Mouse (Mus musculus) neural tube, embryonic 14.5 days (tissue): Measurements from ENCODE around the gene Iscu. TPM values are rescaled to one million over a fixed set of nuclear protein-coding genes. Genes with fewer than 3 reads are reported as not detected.
"Not testable (repeated sequence)": the region's sequence is repeated elsewhere in the genome, so short reads cannot be mapped to it uniquely, and the experiment has no call there.

Experiments used
- ATAC-seq: fragments of 200-750 bp; cut with Nextera tagmentation; 2 replicates; pipeline ENCODE4 v1.8.0; 2017; ENCODE audit warnings: low read depth, mild to moderate bottlenecking, moderate TSS enrichment, moderate library complexity
- H3K27ac ChIP-seq: fragments of 300-500 bp; sonication (generic); 2 replicates; pipeline ENCODE4 v1.5.1; 2014; ENCODE audit warnings: low read depth, mild to moderate bottlenecking, control low read depth, low read length, moderate library complexity, mixed read lengths
- H3K27me3 ChIP-seq: fragments of 300-500 bp; sonication (generic); 2 replicates; pipeline ENCODE4 v1.6.1; 2014; ENCODE audit warnings: low read length; ENCODE audit not compliant: control insufficient read depth, insufficient read depth
- H3K36me3 ChIP-seq: fragments of 300-500 bp; sonication (generic); 2 replicates; pipeline ENCODE4 v1.6.1; 2014; ENCODE audit warnings: low read length, mixed read lengths; ENCODE audit not compliant: control insufficient read depth, insufficient read depth
- H3K4me1 ChIP-seq: fragments of 300-500 bp; sonication (generic); 2 replicates; pipeline ENCODE4 v1.6.1; 2014; ENCODE audit warnings: low read length; ENCODE audit not compliant: control insufficient read depth, insufficient read depth
- H3K4me2 ChIP-seq: fragments of 300-500 bp; sonication (generic); 2 replicates; pipeline ENCODE4 v1.6.1; 2014; ENCODE audit warnings: mild to moderate bottlenecking, low read depth, low read length, control low read depth
- H3K4me3 ChIP-seq: fragments of 300-500 bp; sonication (generic); 2 replicates; pipeline ENCODE4 v1.5.1; 2014; ENCODE audit warnings: low read depth, low read length, control low read depth, mixed read lengths
- H3K9ac ChIP-seq: fragments of 300-500 bp; sonication (generic); replicated peaks from 2 replicates; pipeline ENCODE4 v1.6.1; 2014; ENCODE audit warnings: low read depth, mild to moderate bottlenecking, control low read depth, low read length, mixed read lengths
- H3K9me3 ChIP-seq: fragments of 300-500 bp; sonication (generic); 2 replicates; pipeline ENCODE4 v1.6.1; 2016; ENCODE audit warnings: low read length; ENCODE audit not compliant: control insufficient read depth
- WGBS: fragments of 180-500 bp; shearing (Covaris S2); extraction: QIAGEN DNeasy Blood & Tissue Kit; methylation state at CpG from one replicate; pipeline ENCODE4 v1.1.7; 2014; 5-methylcytosine and 5-hydroxymethylcytosine counted together
- polyA plus RNA-seq: library from polyadenylated mRNA; unstranded; fragments of >200 nt; fragmentation: Nextera tagmentation; extraction: Ambion mirVana; gene quantifications from 2 replicates; pipeline ENCODE4 v1.2.1, GENCODE M21; 2014

Gene Iscu
- polyA plus RNA-seq, 1 experiment from 2014 or later, result 79.5 TPM

GRCm38 (mm10) chr5:113781254-113781653 lies 8.7 kb downstream of the Iscu start:
- Histone ChIP-seq H3K9ac (no peak overlapping the region), H3K36me3 (peaks cover 7% of the 10 kb centered on the region; the same call in 1 of the 2 replicates), H3K4me1 (no peaks in the 10 kb centered on the region), H3K27me3 (no peaks in the 10 kb centered on the region), H3K27ac (no peak overlapping the region), H3K4me3 (no peak overlapping the region), H3K4me2 (no peak overlapping the region), H3K9me3 (no peaks in the 10 kb centered on the region)
- WGBS, result 78% methylated on average over 7 of the region's 7 CpGs
- no peak for ATAC-seq

GRCm38 (mm10) chr5:113781875-113782274 lies 9.3 kb downstream of the Iscu start:
- 82% methylated on average over 7 of the region's 7 CpGs for WGBS
- Histone ChIP-seq H3K9me3 (no peaks in the 10 kb centered on the region), H3K36me3 (0 out of 2 replicates have a peak, but pooled peaks cover 3% of the 10 kb centered on the region), H3K4me2 (no peak overlapping the region), H3K27me3 (no peaks in the 10 kb centered on the region), H3K9ac (no peak overlapping the region), H3K4me1 (no peaks in the 10 kb centered on the region), H3K27ac (no peak overlapping the region), H3K4me3 (no peak overlapping the region)
- no peak for ATAC-seq

GRCm38 (mm10) chr5:113782624-113783023 lies 10.1 kb downstream of the Iscu start:
- no peaks in the 10 kb centered on the region for H3K4me1 ChIP-seq
- H3K9ac ChIP-seq, result no peak overlapping the region
- H3K36me3 ChIP-seq, result no peaks in the 10 kb centered on the region
- no peaks in the 10 kb centered on the region for H3K27me3 ChIP-seq
- H3K4me3 ChIP-seq, result no peak overlapping the region
- no peak overlapping the region for H3K27ac ChIP-seq
- no peaks in the 10 kb centered on the region for H3K9me3 ChIP-seq
- 96% methylated on average over 7 of the region's 7 CpGs for WGBS
- no peak overlapping the region for H3K4me2 ChIP-seq
- no peak for ATAC-seq

- H3K36me3 ChIP-seq, result no peaks in the 10 kb centered on the region
- WGBS, result 24% methylated on average over 12 of the region's 12 CpGs
- H3K27me3 ChIP-seq, result no peaks in the 10 kb centered on the region
- H3K9me3 ChIP-seq, result no peaks in the 10 kb centered on the region
- no peak overlapping the region for H3K4me3 ChIP-seq
- no peak overlapping the region for H3K9ac ChIP-seq
- H3K4me1 ChIP-seq, result no peaks in the 10 kb centered on the region
- no peak overlapping the region for H3K27ac ChIP-seq
- H3K4me2 ChIP-seq, result no peak overlapping the region
- ATAC-seq, result no peak
These were observed 11.0 kb downstream of the Iscu start for GRCm38 (mm10) chr5:113783581-113784001.

- H3K4me2 ChIP-seq, H3K4me1 ChIP-seq, ATAC-seq, H3K9ac ChIP-seq, H3K36me3 ChIP-seq, H3K27ac ChIP-seq, H3K27me3 ChIP-seq, H3K4me3 ChIP-seq, H3K9me3 ChIP-seq: not testable (repeated sequence)
- WGBS, result 35% methylated on average over 3 of the region's 3 CpGs
These were observed 11.6 kb downstream of the Iscu start for GRCm38 (mm10) chr5:113784104-113784503.

GRCm38 (mm10) chr5:113786985-113787384 lies 14.4 kb downstream of the Iscu start:
- H3K4me3 ChIP-seq, result no peak overlapping the region
- H3K9ac ChIP-seq, result no peak overlapping the region
- no peaks in the 10 kb centered on the region for H3K27me3 ChIP-seq
- no peaks in the 10 kb centered on the region for H3K9me3 ChIP-seq
- H3K27ac ChIP-seq, result no peak overlapping the region
- no peaks in the 10 kb centered on the region for H3K4me1 ChIP-seq
- ATAC-seq, result no peak
- H3K4me2 ChIP-seq, result no peak overlapping the region
- H3K36me3 ChIP-seq, result no peaks in the 10 kb centered on the region
- WGBS, result 84% methylated on average over 5 of the region's 5 CpGs

- Histone ChIP-seq H3K9me3 (no peaks in the 10 kb centered on the region), H3K9ac (no peak overlapping the region), H3K27me3 (no peaks in the 10 kb centered on the region), H3K4me2 (no peak overlapping the region), H3K27ac (no peak overlapping the region), H3K4me1 (no peaks in the 10 kb centered on the region), H3K4me3 (no peak overlapping the region), H3K36me3 (no peaks in the 10 kb centered on the region)
- ATAC-seq, result no peak
- WGBS, result 36% methylated on average over 6 of the region's 6 CpGs
These were observed 16.1 kb downstream of the Iscu start for GRCm38 (mm10) chr5:113788645-113789044.

- H3K27ac ChIP-seq, result no peak overlapping the region
- no peak overlapping the region for H3K9ac ChIP-seq
- H3K4me1 ChIP-seq, result no peaks in the 10 kb centered on the region
- no peaks in the 10 kb centered on the region for H3K36me3 ChIP-seq
- no peaks in the 10 kb centered on the region for H3K27me3 ChIP-seq
- no peak overlapping the region for H3K4me3 ChIP-seq
- ATAC-seq, result no peak
- WGBS, result 12% methylated on average over 7 of the region's 7 CpGs
- no peak overlapping the region for H3K4me2 ChIP-seq
- no peaks in the 10 kb centered on the region for H3K9me3 ChIP-seq
These were observed 16.7 kb downstream of the Iscu start for GRCm38 (mm10) chr5:113789075-113789788.

GRCm38 (mm10) chr5:113790453-113791196 lies 18.1 kb downstream of the Iscu start:
- H3K9ac ChIP-seq, result no peak overlapping the region
- no peak overlapping the region for H3K4me3 ChIP-seq
- H3K36me3 ChIP-seq, result no peaks in the 10 kb centered on the region
- H3K27me3 ChIP-seq, result no peaks in the 10 kb centered on the region
- WGBS, result 75% methylated on average over 11 of the region's 11 CpGs
- no peak for ATAC-seq
- no peak overlapping the region for H3K27ac ChIP-seq
- H3K4me1 ChIP-seq, result no peaks in the 10 kb centered on the region
- H3K4me2 ChIP-seq, result no peak overlapping the region
- no peaks in the 10 kb centered on the region for H3K9me3 ChIP-seq
